8 mouse cellular contexts compared by ENCODE assay signal in the genomic region with DNA sequence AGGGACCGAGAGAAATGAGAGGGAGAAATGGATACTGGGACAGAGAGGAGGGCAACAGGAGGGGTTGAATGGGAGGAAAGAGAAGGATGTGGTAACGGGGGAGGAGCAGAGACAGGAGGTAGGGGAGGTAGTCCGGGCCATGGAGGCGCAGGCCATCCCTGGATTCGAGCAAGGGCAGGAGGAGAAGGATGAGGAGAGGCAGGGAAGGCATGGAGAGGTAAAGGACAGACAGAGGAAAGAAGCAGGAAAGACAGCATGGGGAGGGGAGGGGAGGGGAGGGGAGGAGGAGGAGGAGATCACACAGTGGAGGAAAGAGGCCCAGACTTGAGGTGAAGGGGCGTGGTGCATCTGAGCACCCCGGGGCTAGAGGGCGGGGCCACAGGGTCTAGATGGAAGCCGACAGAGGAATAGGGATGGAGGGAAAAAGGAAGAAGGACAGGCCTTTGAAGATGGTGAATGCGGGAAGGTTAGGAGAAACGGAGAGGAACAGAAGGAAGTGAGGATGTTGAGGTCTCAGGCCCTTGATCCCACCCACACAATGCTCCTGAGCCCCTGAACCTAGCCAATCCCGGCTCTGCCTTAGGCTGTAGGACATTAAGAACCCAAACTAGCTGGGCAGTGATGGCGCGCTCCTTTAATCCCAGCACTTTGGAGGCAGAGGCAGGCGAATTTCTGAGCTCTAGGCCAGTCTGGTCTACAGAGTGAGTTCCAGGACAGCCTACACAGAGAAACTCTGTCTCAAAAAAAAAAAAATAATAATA. TPM values are rescaled to one million over a fixed set of nuclear protein-coding genes. Genes with fewer than 3 reads are reported as not detected.
A peak's percentile ranks its signal among the peaks of the same experiment; 100 is the strongest.
DNase-seq lines count a peak whose midpoint lies in the region; ATAC-seq and TF ChIP-seq lines count a peak whose summit lies in the region.

Gene Btbd2 (minus strand): TSS at position 209 of the 761 bp plus-strand sequence.

- no peaks in the 10 kb centered on the region for H3K27me3 ChIP-seq in forebrain, embryonic 15.5 days
- H3K27me3 ChIP-seq in hindbrain, embryonic 11.5 days (ENCODE audit: control insufficient read depth, insufficient read depth, low read length): no peaks in the 10 kb centered on the region
- no peaks in the 10 kb centered on the region for H3K27me3 ChIP-seq in limb, embryonic 11.5 days (ENCODE audit: control insufficient read depth, insufficient read depth, low read length)
- H3K27me3 ChIP-seq in myocyte (ENCODE audit: control insufficient read depth, insufficient read depth, insufficient read length): no peaks in the 10 kb centered on the region

- H3K27ac ChIP-seq in forebrain, embryonic 15.5 days (replicated peaks): peak within 1 kb of the TSS; percentile 93
- peak within 1 kb of the TSS; percentile 80 for H3K27ac ChIP-seq in hindbrain, embryonic 11.5 days (ENCODE audit: low read depth, low read length)
- H3K27ac ChIP-seq in limb, embryonic 11.5 days (replicated peaks; ENCODE audit: low read depth, low read length): peak within 1 kb of the TSS; percentile 62; the same call in 1 of the 2 replicates

- peak within 1 kb of the TSS; percentile 97 for H3ac ChIP-seq in myocyte (ENCODE audit: control insufficient read depth, insufficient read length)

- H3K4me3 ChIP-seq in forebrain, embryonic 15.5 days: peak within 1 kb of the TSS; percentile 73
- H3K4me3 ChIP-seq in hindbrain, embryonic 11.5 days (ENCODE audit: low read depth, low read length): peak within 1 kb of the TSS; percentile 93
- peak within 1 kb of the TSS; percentile 82 for H3K4me3 ChIP-seq in limb, embryonic 11.5 days (ENCODE audit: low read depth, low read length)
- H3K4me3 ChIP-seq in myocyte: peak within 1 kb of the TSS; percentile 35

- ATAC-seq in forebrain, embryonic 15.5 days (replicated peaks): peak; percentile 57; the same call in 1 of the 2 replicates
- ATAC-seq in hindbrain, embryonic 11.5 days (ENCODE audit: low FRiP score): peak; percentile 52; the same call in 1 of the 2 replicates
- ATAC-seq in limb, embryonic 11.5 days (ENCODE audit: insufficient number of reproducible peaks, low FRiP score, low TSS enrichment, low read depth): no peak

- WGBS in forebrain, embryonic 15.5 days: 21% methylated on average over 15 of the region's 15 CpGs
- WGBS in hindbrain, embryonic 11.5 days: 22% methylated on average over 14 of the region's 15 CpGs
- 18% methylated on average over 15 of the region's 15 CpGs for WGBS in limb, embryonic 11.5 days

- H3K4me2 ChIP-seq in forebrain, embryonic 15.5 days (replicated peaks): peak within 1 kb of the TSS; percentile 73
- peak within 1 kb of the TSS; percentile 91 for H3K4me2 ChIP-seq in hindbrain, embryonic 11.5 days (replicated peaks; ENCODE audit: low read depth, low read length)
- H3K4me2 ChIP-seq in limb, embryonic 11.5 days (ENCODE audit: low read depth, severe bottlenecking): peak within 1 kb of the TSS; percentile 90
- H3K4me2 ChIP-seq in myocyte (ENCODE audit: low read depth): peak within 1 kb of the TSS; percentile 94

- peak within 1 kb of the TSS; percentile 89 for H3K9ac ChIP-seq in forebrain, embryonic 15.5 days (replicated peaks)
- H3K9ac ChIP-seq in hindbrain, embryonic 11.5 days (ENCODE audit: low read depth, low read length): peak within 1 kb of the TSS; percentile 95
- H3K9ac ChIP-seq in limb, embryonic 11.5 days (ENCODE audit: low read length): peak within 1 kb of the TSS; percentile 92

- no peaks in the 10 kb centered on the region for H3K9me3 ChIP-seq in forebrain, embryonic 15.5 days
- no peaks in the 10 kb centered on the region for H3K9me3 ChIP-seq in hindbrain, embryonic 11.5 days (ENCODE audit: control insufficient read depth, low read length)
- H3K9me3 ChIP-seq in limb, embryonic 11.5 days (ENCODE audit: control insufficient read depth, low read length): no peaks in the 10 kb centered on the region

- H3K79me2 ChIP-seq in myocyte (ENCODE audit: control insufficient read depth, insufficient read depth): peaks cover 13% of the 10 kb centered on the region

- H3K4me1 ChIP-seq in forebrain, embryonic 15.5 days: peaks cover 34% of the 10 kb centered on the region
- H3K4me1 ChIP-seq in hindbrain, embryonic 11.5 days (replicated peaks; ENCODE audit: control insufficient read depth, insufficient read depth, low read length): peaks cover 8% of the 10 kb centered on the region; the same call in 1 of the 2 replicates
- H3K4me1 ChIP-seq in limb, embryonic 11.5 days (ENCODE audit: control insufficient read depth, insufficient read depth, low read length): peaks cover 9% of the 10 kb centered on the region

- TF ChIP-seq POLR2A in myocyte (IDR thresholded peaks at IDR 0.05; ENCODE audit: insufficient read length, low read depth): no peak

- H3K36me3 ChIP-seq in forebrain, embryonic 15.5 days: no peaks in the 10 kb centered on the region
- no peaks in the 10 kb centered on the region for H3K36me3 ChIP-seq in hindbrain, embryonic 11.5 days (ENCODE audit: control insufficient read depth, insufficient read depth, low read length)
- H3K36me3 ChIP-seq in limb, embryonic 11.5 days (ENCODE audit: control insufficient read depth, insufficient read depth, low read length): no peaks in the 10 kb centered on the region
- H3K36me3 ChIP-seq in myocyte (ENCODE audit: control insufficient read depth, insufficient read depth): no peaks in the 10 kb centered on the region

- DNase-seq in heart, adult 11 months: peak; percentile 93
- no peak for DNase-seq in heart, adult 9 months (ENCODE audit: low spot score in 2 of 2)
- no peak for DNase-seq in adrenal gland, adult 2 months
- DNase-seq in hindbrain, embryonic 11.5 days (ENCODE audit: low spot score): no peak
- no peak for DNase-seq in limb, embryonic 11.5 days (ENCODE audit: low spot score)
- no peak for DNase-seq in natural killer cell, adult 2 months (ENCODE audit: low spot score in 2 of 2)

TF ChIP-seq in myocyte, 11 proteins besides CTCF, POLR2A, EP300 and RAD21:
- TF ChIP-seq TCF3 (IDR thresholded peaks at IDR 0.05; ENCODE audit: insufficient read length, low read depth) (no peak), MYOD1 (IDR thresholded peaks at IDR 0.05; ENCODE audit: control insufficient read depth in 1 of 3, insufficient read length in 2 of 3, low read depth in 2 of 3) (no peak), E2F4 (IDR thresholded peaks at IDR 0.05; ENCODE audit: insufficient read depth) (no peak), USF1 (IDR thresholded peaks at IDR 0.05; ENCODE audit: low read depth) (no peak), POLR2AphosphoS2 (IDR thresholded peaks at IDR 0.05; ENCODE audit: insufficient read length, low read depth) (no peak), SRF (IDR thresholded peaks at IDR 0.05; ENCODE audit: control insufficient read depth, insufficient read length, low read depth) (no peak), TCF12 (IDR thresholded peaks at IDR 0.05; ENCODE audit: insufficient read depth, poor library complexity, severe bottlenecking) (no peak), REST (IDR thresholded peaks at IDR 0.05; ENCODE audit: insufficient read depth, insufficient read length) (no peak), MYOG (IDR thresholded peaks at IDR 0.05; ENCODE audit: control insufficient read depth in 1 of 3, insufficient read depth in 1 of 3, insufficient read length in 2 of 3, low read depth in 2 of 3) (no peak)

RNA-seq across cellular contexts. Expression of gene Btbd2, which starts in this region (rescaled TPM):
- total RNA-seq in adrenal gland, adult 2 months (2021): 10 to 100 TPM; 54.1 to 73.9 TPM
- polyA plus RNA-seq in adrenal gland, adult 2 months (2012; rRNA removed): 165 and 166 TPM in 2 replicates
- polyA plus RNA-seq in forebrain, embryonic 15.5 days (2015; fragmentation: Nextera tagmentation; extraction: Ambion mirVana): 83.4 and 87.5 TPM in 2 replicates
- 36.2 and 47.2 TPM in 2 replicates for polyA plus RNA-seq in hindbrain, embryonic 11.5 days (2014; fragmentation: Nextera tagmentation; extraction: Ambion mirVana)
- 67.4 and 67.9 TPM in 2 replicates for polyA plus RNA-seq in limb, embryonic 11.5 days (2014; fragmentation: Nextera tagmentation; extraction: Ambion mirVana)
- 55.9 TPM for polyA plus RNA-seq in myocyte (2012; fragmentation: generic; extraction: Trizol)

Comparison
In these comparisons a context has a peak if more than half of its experiments do, and no peak if none do; other contexts are left out.
1. H3K4me3 ChIP-seq: peak in every context shown above with its lines; median percentile 93 in hindbrain, embryonic 11.5 days; 82 in limb, embryonic 11.5 days; 73 in forebrain, embryonic 15.5 days; 35 in myocyte.